Mouse (Mus musculus) cortical plate, adult 2 months (tissue): ENCODE data around the gene Bloc1s4. TPM values are rescaled to one million over a fixed set of nuclear protein-coding genes. Genes with fewer than 3 reads are reported as not detected.

Experiments used
- H3K27ac ChIP-seq: fragments of 200-500 bp; 2 replicates; pipeline ENCODE4 v1.5.1; 2012; ENCODE audit warnings: low read length, control low read depth, inconsistent platforms; ENCODE audit not compliant: insufficient read depth
- H3K4me1 ChIP-seq: fragments of 200-500 bp; 2 replicates; pipeline ENCODE4 v1.6.1; 2011; ENCODE audit warnings: low read length; ENCODE audit not compliant: control insufficient read depth, insufficient read depth
- H3K4me3 ChIP-seq: fragments of 200-500 bp; 2 replicates; pipeline ENCODE4 v1.5.1; 2011; ENCODE audit warnings: mild to moderate bottlenecking, low read length, control low read depth; ENCODE audit not compliant: insufficient read depth
- CTCF ChIP-seq: fragments of 200-500 bp; IDR thresholded peaks from 2 replicates; pipeline ENCODE4 v1.5.1; 2011; ENCODE audit warnings: mild to moderate bottlenecking, control low read depth, low read length; ENCODE audit not compliant: insufficient read depth; ENCODE audit errors: extremely low read depth
- POLR2A ChIP-seq: fragments of 200-500 bp; IDR thresholded peaks from 2 replicates; pipeline ENCODE4 v1.6.1; 2011; ENCODE audit warnings: mild to moderate bottlenecking, low read length, control low read depth; ENCODE audit not compliant: insufficient read depth; ENCODE audit errors: extremely low read depth
- polyA plus RNA-seq: library from polyadenylated mRNA; depleted of rRNA; stranded (reverse); fragments of >200 nt; gene quantifications from 2 replicates; pipeline ENCODE4 v1.2.3, GENCODE M21; 2012; rRNA removed

The Bloc1s4 gene
- polyA plus RNA-seq, 1 experiment, result 22.7 TPM

GRCm38 (mm10) chr5:36712553-36713534, 35.6 kb downstream of the Bloc1s4 start:
- no peaks in the 10 kb centered on the region for H3K4me1 ChIP-seq
- H3K4me3 ChIP-seq, result no peak overlapping the region
- no peak overlapping the region for H3K27ac ChIP-seq
- TF ChIP-seq POLR2A, result no peak
- no peak for TF ChIP-seq CTCF

GRCm38 (mm10) chr5:36711863-36712262, 36.6 kb downstream of the Bloc1s4 start:
- Histone ChIP-seq H3K4me1 (no peaks in the 10 kb centered on the region), H3K27ac (no peak overlapping the region), H3K4me3 (no peak overlapping the region)
- TF ChIP-seq POLR2A (no peak), CTCF (no peak)

- no peak overlapping the region for H3K27ac ChIP-seq
- no peak for TF ChIP-seq POLR2A
- TF ChIP-seq CTCF, result no peak
- no peaks in the 10 kb centered on the region; the same call in 1 of the 2 replicates for H3K4me1 ChIP-seq
- H3K4me3 ChIP-seq, result no peak overlapping the region
Measured at GRCm38 (mm10) chr5:36705792-36706191, 42.7 kb downstream of the Bloc1s4 start.

GRCm38 (mm10) chr5:36705390-36705789, 43.1 kb downstream of the Bloc1s4 start:
- H3K4me3 ChIP-seq, result no peak overlapping the region
- H3K4me1 ChIP-seq, result no peaks in the 10 kb centered on the region; the same call in 1 of the 2 replicates
- no peak overlapping the region for H3K27ac ChIP-seq
- TF ChIP-seq CTCF (no peak), POLR2A (no peak)

- TF ChIP-seq CTCF (no peak), POLR2A (no peak)
- no peaks in the 10 kb centered on the region; the same call in 1 of the 2 replicates for H3K4me1 ChIP-seq
- no peak overlapping the region for H3K27ac ChIP-seq
- no peak overlapping the region for H3K4me3 ChIP-seq
Measured at GRCm38 (mm10) chr5:36704684-36705083, 43.8 kb downstream of the Bloc1s4 start.

GRCm38 (mm10) chr5:36700939-36701620, 47.4 kb downstream of the Bloc1s4 start:
- TF ChIP-seq POLR2A (no peak), CTCF (no peak)
- Histone ChIP-seq H3K27ac (no peak overlapping the region), H3K4me3 (no peak overlapping the region), H3K4me1 (peaks cover 3% of the 10 kb centered on the region; the same call in 1 of the 2 replicates)

- no peak for TF ChIP-seq CTCF
- TF ChIP-seq POLR2A, result no peak
- Histone ChIP-seq H3K27ac (no peak overlapping the region), H3K4me1 (peaks cover 4% of the 10 kb centered on the region; the same call in 1 of the 2 replicates), H3K4me3 (no peak overlapping the region)
Measured at GRCm38 (mm10) chr5:36698689-36699088, 49.8 kb downstream of the Bloc1s4 start.

GRCm38 (mm10) chr5:36698067-36698670, 50.3 kb downstream of the Bloc1s4 start:
- no peak overlapping the region for H3K27ac ChIP-seq
- TF ChIP-seq POLR2A (no peak), CTCF (no peak)
- peaks cover 7% of the 10 kb centered on the region; the same call in 1 of the 2 replicates for H3K4me1 ChIP-seq
- no peak overlapping the region for H3K4me3 ChIP-seq

Other genes with a start within 250 kb of the Bloc1s4 start
- gene Tbc1d14, start 155.4 kb downstream of the Bloc1s4 start, polyA plus RNA-seq, result 67.0 and 68.4 TPM in 2 replicates
- gene D5Ertd579e, start 52.6 kb downstream of the Bloc1s4 start, polyA plus RNA-seq, result 50.8 TPM in 2 replicates
- gene Mrfap1, start 48.1 kb upstream of the Bloc1s4 start, polyA plus RNA-seq, result 302 and 325 TPM in 2 replicates
- 33.7 and 35.3 TPM in 2 replicates for gene Man2b2, start 82.0 kb upstream of the Bloc1s4 start, polyA plus RNA-seq
- 442 and 456 TPM in 2 replicates for gene Ppp2r2c, start 119.9 kb upstream of the Bloc1s4 start, polyA plus RNA-seq
- gene Wfs1, start 240.6 kb upstream of the Bloc1s4 start, polyA plus RNA-seq, result 39.5 and 46.2 TPM in 2 replicates